Mouse (Mus musculus): ENCODE measurements around the gene Mdfic. TPM values are rescaled to one million over a fixed set of nuclear protein-coding genes. Genes with fewer than 3 reads are reported as not detected.

The Mdfic gene
- total RNA-seq, 1 experiment from 2014 or later = 33.5 TPM

GRCm38 (mm10) chr6:15841476-15842209 lies 121.2 kb downstream of the Mdfic start:
- ATAC-seq (replicated peaks in 1 of 2; ENCODE audit: insufficient read depth in 1 of 2, low FRiP score in 2 of 2, low TSS enrichment in 1 of 2, low read depth in 1 of 2, poor library complexity in 2 of 2, severe bottlenecking in 2 of 2) = peak; percentile 94 to 95

- no peak for ATAC-seq (replicated peaks in 1 of 2; ENCODE audit: insufficient read depth in 1 of 2, low FRiP score in 2 of 2, low TSS enrichment in 1 of 2, low read depth in 1 of 2, poor library complexity in 2 of 2, severe bottlenecking in 2 of 2)
Measured at GRCm38 (mm10) chr6:15843295-15843694, 122.8 kb downstream of the Mdfic start.

- ATAC-seq (replicated peaks in 1 of 2; ENCODE audit: insufficient read depth in 1 of 2, low FRiP score in 2 of 2, low TSS enrichment in 1 of 2, low read depth in 1 of 2, poor library complexity in 2 of 2, severe bottlenecking in 2 of 2) = peak; percentile 74 to 87
Measured at GRCm38 (mm10) chr6:15845711-15846342, 125.4 kb downstream of the Mdfic start.

Data from hematopoietic stem cell, adult 5-6 weeks (primary cell).